In the genomic region with DNA sequence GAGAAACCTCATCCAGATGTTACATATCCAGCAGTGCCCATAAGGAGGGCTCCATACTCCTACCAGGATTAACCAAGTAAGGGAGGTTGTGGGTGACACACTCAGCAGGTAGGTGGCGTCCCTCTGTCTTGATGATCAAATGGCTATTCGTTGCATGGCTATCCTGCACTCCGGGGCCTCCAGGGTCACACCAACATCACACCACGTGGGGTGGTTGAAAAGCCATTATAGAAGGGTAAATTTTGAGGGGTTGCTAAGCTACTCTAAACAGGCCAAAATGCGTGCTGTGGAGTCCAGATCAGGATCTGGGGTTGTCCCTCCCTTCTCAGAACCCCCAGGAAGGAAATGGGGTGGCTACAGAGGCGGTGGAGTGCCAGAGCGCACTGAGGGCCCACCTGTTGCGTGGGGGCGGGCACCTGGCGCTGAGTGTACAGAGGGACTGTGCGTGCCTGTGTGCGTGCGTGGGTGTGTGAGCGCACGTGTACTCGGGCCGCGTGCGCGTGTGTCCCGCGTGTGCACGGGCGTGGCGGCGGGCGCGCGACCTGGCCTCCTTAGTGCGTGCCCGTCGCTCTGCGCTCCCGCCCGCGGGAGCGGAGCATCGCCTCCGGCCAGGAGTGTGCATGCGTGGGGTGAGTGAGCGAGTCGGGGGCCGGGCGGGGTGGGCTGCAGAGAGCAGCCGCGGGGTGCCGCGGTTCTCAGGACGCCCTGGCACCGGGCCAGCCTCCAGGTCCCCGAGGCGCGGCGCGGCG, we compare ENCODE assay signal across 7 mouse cellular contexts. TPM values are rescaled to one million over a fixed set of nuclear protein-coding genes. Genes with fewer than 3 reads are reported as not detected.
DNase-seq lines count a peak whose midpoint lies in the region; ATAC-seq and TF ChIP-seq lines count a peak whose summit lies in the region.

No protein-coding gene starts in this region.

- no peaks in the 10 kb centered on the region for H3K9me3 ChIP-seq in limb, embryonic 12.5 days

- DNase-seq in T-cell, adult 2 months (ENCODE audit: low spot score) = peak; percentile 43
- DNase-seq in cerebellum, adult 11 months = peak; percentile 88
- peak; percentile 72 to 90 for DNase-seq in frontal cortex, adult 2 months (ENCODE audit: extremely low spot score in 1 of 2, low spot score in 1 of 2)
- peak; percentile 66 for DNase-seq in kidney, adult 2 months
- peak; percentile 60 for DNase-seq in naive thymus-derived CD4-positive, alpha-beta T cell, adult 2 months (ENCODE audit: low read depth)
- peak; percentile 61 for DNase-seq in thymus, postnatal 0 days (ENCODE audit: low spot score)

- H3K27ac ChIP-seq in kidney, adult 2 months (ENCODE audit: insufficient read depth, low read depth, low read length) = peak overlapping the region; percentile 97
- H3K27ac ChIP-seq in limb, embryonic 12.5 days = no peak overlapping the region; the same call in 1 of the 2 replicates

- peak overlapping the region; percentile 99 for H3K4me2 ChIP-seq in limb, embryonic 12.5 days

- WGBS in kidney, adult 2 months = 2% methylated on average over 54 of the region's 56 CpGs
- 1% methylated on average over 56 of the region's 56 CpGs for WGBS in limb, embryonic 12.5 days

- H3K4me1 ChIP-seq in kidney, adult 2 months (ENCODE audit: control insufficient read depth, insufficient read depth, low read length) = peaks cover 11% of the 10 kb centered on the region
- H3K4me1 ChIP-seq in limb, embryonic 12.5 days (replicated peaks) = peaks cover 43% of the 10 kb centered on the region

- H3K36me3 ChIP-seq in kidney, adult 2 months (ENCODE audit: control insufficient read depth, insufficient read depth, low read length) = no peaks in the 10 kb centered on the region
- no peaks in the 10 kb centered on the region for H3K36me3 ChIP-seq in limb, embryonic 12.5 days

- TF ChIP-seq CTCF in kidney, adult 2 months (conservative IDR thresholded peaks at IDR 0.05; ENCODE audit: insufficient read depth, insufficient read length, low read depth, low read length) = no peak; the same call in 1 of the 2 replicates

- no peak for ATAC-seq in limb, embryonic 12.5 days (ENCODE audit: insufficient number of reproducible peaks, insufficient read depth, low FRiP score, low TSS enrichment, low read depth)

- no peak for TF ChIP-seq POLR2A in kidney, adult 2 months (IDR thresholded peaks at IDR 0.05; ENCODE audit: low read depth, low read length)

- peak overlapping the region; percentile 76 for H3K4me3 ChIP-seq in kidney, adult 2 months (ENCODE audit: insufficient read depth, low read depth, low read length)
- H3K4me3 ChIP-seq in limb, embryonic 12.5 days (replicated peaks) = peak overlapping the region; percentile 66

- H3K9ac ChIP-seq in limb, embryonic 12.5 days (replicated peaks) = peak overlapping the region; percentile 71

- H3K27me3 ChIP-seq in kidney, adult 2 months (replicated peaks; ENCODE audit: control insufficient read depth, insufficient read depth, low read length) = no peaks in the 10 kb centered on the region
- H3K27me3 ChIP-seq in limb, embryonic 12.5 days = peaks cover 91% of the 10 kb centered on the region

RNA-seq across cellular contexts. Expression of a gene that starts 2.8 kb away (rescaled TPM):
- 30.7 and 32.4 TPM in 2 replicates for polyA plus RNA-seq in frontal cortex, adult 2 months (2012; rRNA removed)
- 32.2 and 33.4 TPM in 2 replicates for polyA plus RNA-seq in kidney, adult 2 months (2012; rRNA removed)
- 2.5 and 2.8 TPM in 2 replicates for polyA plus RNA-seq in limb, embryonic 12.5 days (2016; fragmentation: Nextera tagmentation; extraction: Ambion mirVana)
- polyA plus RNA-seq in thymus, postnatal 0 days (2015; fragmentation: Nextera tagmentation; extraction: Ambion mirVana) = 2.2 and 2.7 TPM in 2 replicates

RNA-seq across cellular contexts. Expression of a gene that starts 41.0 kb away (rescaled TPM):
- polyA plus RNA-seq in frontal cortex, adult 2 months (2012; rRNA removed) = 58.6 TPM in 2 replicates
- 41.3 and 44.1 TPM in 2 replicates for polyA plus RNA-seq in kidney, adult 2 months (2012; rRNA removed)
- polyA plus RNA-seq in limb, embryonic 12.5 days (2016; fragmentation: Nextera tagmentation; extraction: Ambion mirVana) = 2.0 and 2.5 TPM in 2 replicates
- 8.3 and 10.1 TPM in 2 replicates for polyA plus RNA-seq in thymus, postnatal 0 days (2015; fragmentation: Nextera tagmentation; extraction: Ambion mirVana)
